Mouse (Mus musculus): Measurements from ENCODE around the gene Olfr706.
"Not testable (repeated sequence)": the region's sequence is repeated elsewhere in the genome, so short reads cannot be mapped to it uniquely, and the experiment has no call there.

The Olfr706 gene

DNA sequence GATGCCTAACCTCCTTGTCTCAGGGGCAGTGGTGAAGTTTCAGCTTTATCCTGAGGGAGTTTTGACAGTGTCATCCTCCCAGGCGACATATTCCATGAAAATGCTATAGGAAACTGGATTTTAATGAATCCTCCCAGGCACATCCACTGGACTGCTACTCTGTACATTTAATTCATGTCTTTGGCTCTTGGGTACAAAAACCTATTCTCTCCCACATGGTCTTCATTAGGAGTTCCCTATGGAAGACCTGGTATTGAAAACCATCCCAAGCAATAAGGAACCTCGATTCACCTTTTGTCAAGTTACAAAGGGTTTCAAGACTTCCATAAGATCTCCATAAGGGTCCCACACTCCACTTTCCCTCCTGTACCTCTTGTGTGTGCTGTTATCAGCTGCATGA is at the start of gene Olfr706:
Gene Olfr706, minus strand, starts transcription at position 101 of the 400 bp plus-strand sequence.
- no peak for DNase-seq

DNA sequence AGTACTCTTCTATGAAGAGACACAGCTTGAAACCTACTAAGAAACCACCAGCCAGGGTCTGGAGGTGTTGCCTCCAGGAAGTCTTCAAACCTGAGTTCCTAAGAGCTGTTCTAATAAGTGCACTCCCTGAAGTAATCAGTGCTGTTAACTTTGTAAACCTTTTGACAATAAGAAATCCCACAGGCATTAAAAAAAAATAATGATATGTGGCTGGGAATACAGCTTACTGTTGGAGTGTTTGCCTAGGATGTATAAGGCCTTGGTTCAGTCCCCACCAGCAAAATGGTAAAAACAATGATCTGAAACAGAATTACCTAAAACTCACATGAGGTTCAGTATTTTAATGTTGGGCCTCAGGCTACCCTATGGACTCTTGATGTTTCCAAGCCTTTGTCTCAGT is 44.2 kb upstream of the Olfr706 start, which contains the start of gene Olfr709-ps1:
Gene Olfr709-ps1, minus strand, starts transcription at position 101 of the 400 bp plus-strand sequence.
- DNase-seq: no peak

DNA sequence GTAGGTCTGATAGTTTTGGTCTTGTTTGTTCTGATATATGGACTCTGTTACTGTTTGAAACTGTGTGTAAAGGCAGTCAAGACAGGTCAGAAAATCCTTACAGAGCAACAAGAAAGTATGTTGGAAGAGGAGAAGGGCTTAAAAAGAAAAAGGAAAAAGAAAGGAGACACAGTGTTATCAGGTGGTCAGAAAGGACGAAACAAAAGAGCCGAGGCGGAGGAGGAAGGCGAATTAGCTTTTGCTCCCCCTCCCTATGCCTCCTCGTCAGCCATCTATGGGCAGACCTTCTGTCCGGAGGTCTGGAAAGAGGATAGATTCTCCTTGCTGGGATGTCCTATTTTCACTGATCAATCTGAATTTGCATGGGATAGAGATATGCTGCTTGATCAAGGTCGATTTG is 33.0 kb upstream of the Olfr706 start:
- not testable (repeated sequence) for DNase-seq

DNA sequence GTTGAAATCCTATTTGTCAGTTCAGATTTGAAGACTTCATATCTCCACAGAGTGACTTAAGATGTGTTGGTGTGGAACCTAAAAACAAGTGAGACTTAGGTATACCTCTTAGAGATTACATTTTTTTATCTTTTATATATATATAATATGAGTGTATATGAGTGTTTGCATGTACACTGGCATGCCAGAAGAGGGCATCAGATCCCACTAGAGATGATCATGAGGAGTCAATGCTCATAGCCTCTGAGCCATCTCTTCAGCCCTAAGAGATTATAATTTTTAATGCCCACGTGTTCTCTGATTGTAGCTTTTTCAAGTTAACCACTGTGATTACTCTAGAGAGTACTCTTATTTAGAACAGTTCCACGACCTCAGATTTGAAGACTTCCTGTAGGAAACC is 19.7 kb upstream of the Olfr706 start, which contains the start of gene Olfr1532-ps1:
Gene Olfr1532-ps1, plus strand, starts transcription at position 326 of the 400 bp plus-strand sequence.
- DNase-seq: no peak

DNA sequence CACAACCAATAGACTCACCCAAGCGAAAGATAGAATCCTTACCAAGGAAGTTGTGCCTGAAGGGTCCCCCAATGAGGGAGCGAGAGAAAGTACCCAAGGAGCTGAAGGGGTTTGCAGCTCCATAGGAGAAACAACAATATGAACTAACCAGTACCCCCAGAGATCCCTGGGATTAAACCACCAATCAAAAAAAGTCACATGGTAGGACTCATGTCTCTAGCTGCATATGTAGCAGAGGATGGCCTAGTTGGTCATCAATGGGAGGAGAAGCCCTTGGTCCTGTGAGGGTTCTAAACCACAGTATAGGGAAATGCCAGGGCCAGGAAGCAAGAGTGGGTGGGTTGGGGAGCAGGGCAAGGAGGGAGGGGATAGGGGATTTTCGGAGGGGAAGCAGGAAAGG is 13.2 kb upstream of the Olfr706 start, which contains the start of gene Olfr707:
Gene Olfr707, minus strand, starts transcription at position 101 of the 400 bp plus-strand sequence.
- not testable (repeated sequence) for DNase-seq

DNA sequence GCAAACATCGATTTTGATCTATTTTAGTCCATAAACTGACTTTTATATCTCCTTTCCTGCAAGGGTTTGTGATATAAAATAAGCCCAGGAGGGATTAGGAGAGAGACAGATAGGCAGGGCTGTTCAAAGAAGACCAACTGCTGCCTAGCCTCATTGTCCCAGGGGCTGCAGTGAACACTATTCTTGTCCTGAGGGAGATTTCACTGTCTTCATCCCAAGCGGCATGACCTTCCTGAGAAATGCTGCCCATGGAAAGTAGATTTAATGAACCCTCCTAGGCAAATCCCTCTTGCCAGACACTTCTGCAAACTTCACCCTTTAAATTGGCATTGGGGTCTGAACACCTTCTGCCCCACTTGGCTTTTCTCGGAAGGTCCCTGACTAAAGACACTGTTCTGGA is 11.2 kb downstream of the Olfr706 start, which contains the start of gene Olfr705:
Gene Olfr705, minus strand, starts transcription at position 101 of the 400 bp plus-strand sequence.
- no peak for DNase-seq

DNA sequence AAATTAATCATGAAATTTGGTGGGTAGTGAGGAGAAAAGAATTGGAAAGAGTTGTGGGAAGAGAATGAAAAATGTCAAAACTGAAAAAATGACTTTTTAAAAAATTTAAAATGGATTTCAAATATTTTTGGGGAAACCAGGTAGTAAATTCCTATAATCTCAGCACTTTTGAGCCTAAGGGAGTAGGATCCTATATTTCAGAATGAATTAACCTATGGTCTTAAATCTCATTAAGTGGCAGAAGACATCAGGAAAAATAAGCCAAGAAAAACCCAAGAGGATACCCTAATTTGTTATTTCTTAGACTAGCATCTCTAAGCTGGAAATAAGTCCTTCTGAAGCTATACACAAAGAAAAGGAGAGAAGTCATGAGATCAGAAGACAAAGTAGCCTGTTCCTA is 25.1 kb downstream of the Olfr706 start, which contains the start of gene Olfr704:
Gene Olfr704, plus strand, starts transcription at position 301 of the 400 bp plus-strand sequence.
- DNase-seq: no peak

DNA sequence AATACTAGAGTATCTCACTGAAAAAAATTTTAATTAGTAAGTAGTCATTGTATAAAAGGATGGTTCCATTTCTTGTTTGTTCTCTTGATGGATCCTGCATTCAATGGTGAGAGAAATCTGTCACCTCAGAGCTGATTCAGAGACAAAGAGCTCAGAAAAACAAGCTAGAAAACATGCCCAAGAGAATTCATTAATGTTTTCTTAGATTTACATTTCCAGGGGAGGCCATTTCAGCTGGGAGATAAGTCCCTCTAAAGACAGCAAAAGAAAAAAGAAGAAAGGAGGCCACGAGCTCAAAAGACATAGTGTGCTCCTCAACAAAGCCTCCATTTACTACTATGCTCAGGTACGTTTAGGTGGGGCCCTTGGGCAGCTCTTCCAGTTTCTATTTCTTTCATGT is 44.9 kb downstream of the Olfr706 start, which contains the start of gene Olfr703:
Gene Olfr703, plus strand, starts transcription at position 301 of the 400 bp plus-strand sequence.
- DNase-seq: no peak

DNA sequence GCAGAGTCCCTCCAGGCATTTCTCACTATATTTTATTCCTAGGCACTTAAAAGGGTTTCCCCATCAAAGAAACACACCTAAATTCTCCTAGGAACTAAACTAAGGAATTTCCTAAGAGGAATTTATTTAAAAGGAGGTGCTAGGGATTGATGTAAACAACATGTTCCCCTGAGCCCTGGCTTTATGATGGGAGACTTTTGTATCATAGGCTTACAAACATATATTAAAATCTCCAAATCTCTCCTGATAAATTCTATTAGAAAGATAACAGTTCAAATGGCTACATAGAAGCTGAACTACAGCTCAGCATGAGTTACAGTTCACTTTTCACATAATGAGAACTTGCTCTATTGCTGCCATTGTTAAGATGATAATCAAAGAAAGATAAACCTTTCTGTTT is 54.2 kb downstream of the Olfr706 start, which contains the start of gene Olfr702:
Gene Olfr702, minus strand, starts transcription at position 101 of the 400 bp plus-strand sequence.
- DNase-seq: no peak

Data from thymus, postnatal 14 days (tissue).